Mouse (Mus musculus) left cerebral cortex, postnatal 10 days (tissue): ENCODE measurements around the gene Ift22. TPM values are rescaled to one million over a fixed set of nuclear protein-coding genes. Genes with fewer than 3 reads are reported as not detected.

Experiments
- DNase-seq, 2 experiments: peaks; one replicate each; pipeline ENCODE4 v3.0.0; 2021 to 2022; ENCODE audit warnings: low spot score in 2 of 2, mixed read lengths in 1 of 2; ENCODE audit errors: extremely low spot score in 1 of 2
- intact Hi-C: fragments of 180-260 bp; cut with DNase I; formaldehyde crosslinking; loops from one replicate; pipeline ENCODE4 v1.15.1; 2025
- total RNA-seq, 2 experiments: library from RNA; stranded (reverse); gene quantifications; 2 replicates each; pipeline ENCODE4 v1.2.3; 2021

The Ift22 gene
- total RNA-seq, 2 experiments from 2014 or later = 88.2 to 88.9 TPM

- intact Hi-C loops = no loop called here
- DNase-seq = no peak
Measured at GRCm38 (mm10) chr5:136895529-136895963, 12.4 kb upstream of the Ift22 start.

GRCm38 (mm10) chr5:136904621-136905020 lies 3.3 kb upstream of the Ift22 start:
- intact Hi-C loops = no loop called here
- no peak for DNase-seq

GRCm38 (mm10) chr5:136905630-136906029 lies 2.3 kb upstream of the Ift22 start:
- no peak for DNase-seq
- intact Hi-C loops = no loop called here

GRCm38 (mm10) chr5:136907587-136907986 lies 363 bp upstream of the Ift22 start:
- DNase-seq = no peak
- intact Hi-C loops = no loop called here

- no peak for DNase-seq
- intact Hi-C loops = no loop called here
Measured at GRCm38 (mm10) chr5:136914183-136914582, 6.2 kb downstream of the Ift22 start.

DNA sequence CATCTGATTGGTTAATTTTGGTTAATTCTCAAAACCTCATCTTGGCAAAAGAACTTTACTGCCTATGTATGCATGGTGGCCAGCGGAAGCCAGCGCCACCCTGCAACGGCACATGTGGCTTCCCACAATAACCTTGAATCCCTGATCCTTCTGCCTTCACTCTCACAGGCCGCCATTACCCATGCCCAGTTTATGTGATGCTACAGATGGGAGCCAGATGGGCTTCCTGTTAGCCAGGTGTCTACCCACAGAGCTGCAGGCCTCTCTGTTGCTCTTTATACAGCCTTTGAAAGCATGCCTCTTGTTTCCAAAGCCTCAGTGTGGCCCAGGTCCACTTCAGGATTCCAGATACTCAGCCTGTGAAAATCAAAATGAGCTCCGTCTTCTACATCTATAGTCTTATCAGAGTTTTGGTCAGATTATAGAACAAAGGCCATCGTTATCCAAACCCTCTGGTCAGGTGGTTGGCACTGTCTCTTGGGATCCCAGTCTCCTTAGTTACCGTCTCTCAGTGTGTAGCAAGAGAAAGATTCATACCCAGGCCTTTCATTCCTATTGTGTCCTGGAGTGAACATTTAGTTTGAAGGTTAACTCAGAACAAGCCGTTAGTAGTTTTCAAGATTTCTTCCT lies 9.8 kb downstream of the Ift22 start:
- intact Hi-C loops = no loop called here
- no peak for DNase-seq

- DNase-seq = peak; percentile 75
- intact Hi-C loops = no loop called here
Measured at GRCm38 (mm10) chr5:136918655-136919472, 10.9 kb downstream of the Ift22 start.

- DNase-seq = no peak
- intact Hi-C loops = no loop called here
Measured at GRCm38 (mm10) chr5:136919546-136920301, 11.8 kb downstream of the Ift22 start.

- intact Hi-C loops = no loop called here
- DNase-seq = no peak
Measured at GRCm38 (mm10) chr5:136922830-136923229, 14.9 kb downstream of the Ift22 start.

DNA sequence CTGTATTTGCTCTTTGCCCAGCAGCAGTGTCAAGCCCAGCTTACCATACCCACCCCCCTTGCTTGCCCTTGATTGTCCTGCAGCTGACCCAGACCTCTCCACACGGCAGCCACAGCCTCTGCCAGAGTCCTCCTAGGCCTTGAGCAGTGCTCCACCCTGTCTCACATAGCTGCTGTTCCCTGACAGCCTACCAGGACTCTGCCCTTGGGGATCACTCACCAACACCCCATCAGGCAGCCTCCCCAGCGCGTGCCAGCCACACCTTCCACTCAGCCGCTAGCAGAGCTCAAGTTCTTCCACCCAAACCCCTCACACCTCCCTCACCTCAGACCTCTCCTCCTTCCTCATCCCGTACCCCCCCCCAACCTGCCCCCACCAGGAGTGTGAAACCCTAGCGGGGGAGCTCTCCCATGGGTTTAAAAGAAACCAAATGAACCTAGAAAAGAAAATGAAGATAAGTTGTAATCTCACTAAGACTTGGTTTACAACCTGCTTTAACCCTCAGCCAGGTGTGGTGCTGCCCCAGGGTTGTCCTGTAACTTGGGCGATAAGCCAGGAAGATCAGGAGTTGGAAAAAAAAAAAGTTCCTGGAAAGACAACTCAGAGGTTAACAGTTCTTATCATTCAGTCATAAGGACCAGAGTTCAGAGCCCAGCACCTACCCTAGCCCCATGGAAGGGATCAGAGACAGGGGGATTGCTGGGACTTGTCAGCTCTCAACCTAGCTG lies 16.0 kb downstream of the Ift22 start:
- no peak for DNase-seq
- intact Hi-C loops = no loop called here

GRCm38 (mm10) chr5:136929073-136929472 lies 21.1 kb downstream of the Ift22 start:
- intact Hi-C loops = no loop called here
- DNase-seq = peak; percentile 79 to 83

DNA sequence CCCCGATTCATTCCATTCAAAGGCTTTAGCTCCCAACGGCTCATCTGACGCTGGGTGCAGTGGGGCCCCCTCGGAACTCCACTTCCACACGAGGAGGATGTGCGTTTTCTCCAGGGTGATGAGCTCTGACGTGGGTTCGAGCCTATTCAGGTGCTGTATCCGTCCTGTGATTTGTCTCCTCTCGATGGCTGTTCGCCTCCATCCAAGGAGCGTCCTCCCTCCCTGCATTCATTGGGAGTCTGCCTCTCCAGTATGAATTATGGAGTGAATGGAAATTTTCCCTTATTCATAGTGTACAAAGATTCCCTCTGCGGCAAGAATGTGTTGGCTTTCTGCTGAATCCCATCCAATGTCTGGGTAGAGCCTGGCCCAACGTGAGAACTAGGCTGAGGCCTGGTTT lies 23.9 kb downstream of the Ift22 start:
- intact Hi-C loops = loop anchor here (5.0 kb wide), 2 partner anchors 80 to 180 kb away; no protein-coding TSS in a partner anchor
- no peak for DNase-seq

- intact Hi-C loops = loop anchor here (5.0 kb wide), 2 partner anchors 79 to 179 kb away; no protein-coding TSS in a partner anchor
- DNase-seq = no peak
Measured at GRCm38 (mm10) chr5:136932956-136933355, 25.0 kb downstream of the Ift22 start.

GRCm38 (mm10) chr5:136933930-136934329 lies 26.0 kb downstream of the Ift22 start:
- no peak for DNase-seq
- intact Hi-C loops = loop anchor here (5.0 kb wide), 2 partner anchors 78 to 178 kb away; no protein-coding TSS in a partner anchor

- intact Hi-C loops = no loop called here
- no peak for DNase-seq
Measured at GRCm38 (mm10) chr5:136935905-136936695, 28.1 kb downstream of the Ift22 start.

DNA sequence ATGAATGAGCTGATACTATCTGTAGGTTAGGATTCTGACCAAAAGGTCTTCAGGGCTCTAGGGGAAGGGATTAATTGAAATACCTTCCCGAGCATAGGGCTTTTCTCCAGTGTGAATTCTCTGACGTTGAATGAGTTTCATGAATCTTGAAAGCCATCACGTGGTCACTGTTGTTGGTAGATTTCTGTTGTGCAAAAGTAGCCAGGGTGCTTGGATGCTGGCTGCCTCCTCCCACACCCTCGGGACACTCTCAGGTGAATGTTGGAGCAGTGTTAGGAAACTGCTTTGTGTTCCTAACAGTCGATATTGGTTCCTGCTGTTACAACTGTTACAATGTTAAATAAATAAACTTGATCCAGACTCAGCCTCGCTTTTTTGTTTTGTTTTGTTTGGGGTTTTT lies 28.8 kb downstream of the Ift22 start:
- no peak for DNase-seq
- intact Hi-C loops = no loop called here

DNA sequence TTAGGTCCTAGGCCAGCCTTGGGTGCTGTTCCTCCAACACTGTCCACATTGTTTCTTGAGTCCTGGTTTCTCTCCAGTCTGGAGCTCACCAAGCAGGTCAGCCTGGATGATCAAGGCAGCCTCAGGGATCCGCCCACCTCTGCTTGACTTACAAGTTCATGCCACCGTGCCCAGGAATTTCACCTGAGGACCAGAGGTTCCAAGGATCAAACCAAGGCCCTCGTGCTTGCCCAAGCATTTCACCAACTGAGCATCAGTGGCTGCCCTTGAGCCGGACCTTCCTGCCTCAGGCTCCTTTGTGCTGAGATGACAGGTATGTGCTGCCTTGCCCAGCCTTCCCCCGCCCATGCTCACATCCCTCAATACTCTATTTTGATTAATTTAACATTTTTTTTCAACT lies 29.7 kb downstream of the Ift22 start:
- DNase-seq = no peak
- intact Hi-C loops = no loop called here

- DNase-seq = no peak
- intact Hi-C loops = no loop called here
Measured at GRCm38 (mm10) chr5:136939284-136939683, 31.3 kb downstream of the Ift22 start.
